In the genomic region with DNA sequence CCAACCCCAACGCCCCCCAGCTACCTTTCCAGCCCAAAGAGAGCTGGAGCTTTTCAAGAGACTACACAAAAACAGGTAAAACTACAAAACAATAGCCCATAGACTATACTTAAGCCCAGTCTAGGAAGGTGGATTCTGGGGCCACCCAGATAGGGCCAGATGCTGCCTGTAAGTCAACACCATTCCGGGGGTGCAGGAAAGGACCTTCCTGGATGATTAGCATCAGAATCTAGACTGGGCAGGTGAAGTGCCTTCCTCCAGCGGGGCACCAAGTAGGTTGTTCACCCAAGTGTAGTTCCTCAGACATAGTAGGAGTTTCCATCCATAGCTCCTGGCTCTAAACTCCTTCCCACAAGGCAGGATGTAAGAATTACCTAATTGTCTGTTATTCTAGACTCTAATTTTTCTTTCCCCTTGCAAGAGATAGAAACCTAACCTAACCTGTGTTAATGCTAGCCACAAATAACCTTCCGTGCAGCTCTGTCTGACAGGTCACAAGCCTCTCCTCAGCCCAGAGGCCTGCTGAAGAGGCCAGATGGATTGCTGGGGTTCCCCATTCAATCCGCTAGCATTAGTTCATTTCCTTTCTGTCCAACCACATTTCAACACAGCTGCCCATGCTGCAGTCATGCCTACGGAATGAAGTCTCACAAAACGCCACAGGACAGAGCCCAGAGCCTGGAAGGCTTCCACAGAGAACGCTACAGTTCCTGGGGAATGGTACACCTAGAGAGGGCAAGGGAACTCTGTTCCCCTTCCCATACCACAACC, we compare ENCODE assay signal across 13 mouse cellular contexts. TPM values are rescaled to one million over a fixed set of nuclear protein-coding genes. Genes with fewer than 3 reads are reported as not detected.
DNase-seq lines count a peak whose midpoint lies in the region; ATAC-seq and TF ChIP-seq lines count a peak whose summit lies in the region.
"Had no signal": no experiment of that assay in that cellular context is flagged by ENCODE, and none has a peak within 500 bp of the region (broad histone marks: within the 10 kb centered on the region; RNA-seq: fewer than 3 reads in every experiment).

No protein-coding gene starts in this region.

- no peaks in the 10 kb centered on the region for H3K36me3 ChIP-seq in heart, embryonic 16.5 days (ENCODE audit: control insufficient read depth, insufficient read depth)
- H3K36me3 ChIP-seq in heart, embryonic 11.5 days (ENCODE audit: control insufficient read depth, insufficient read depth, low read length), result no peaks in the 10 kb centered on the region
- H3K36me3 ChIP-seq in CH12.LX (replicated peaks in 1 of 2; ENCODE audit: control insufficient read depth in 1 of 2, insufficient read depth in 1 of 2, low read length in 1 of 2), result peaks cover 0 to under 1% of the 10 kb centered on the region in 2 experiments
- no peaks in the 10 kb centered on the region for H3K36me3 ChIP-seq in limb, embryonic 14.5 days (ENCODE audit: control insufficient read depth, insufficient read depth, low read length)
- H3K36me3 ChIP-seq in forebrain, embryonic 11.5 days (ENCODE audit: control insufficient read depth, insufficient read depth, low read length), result no peaks in the 10 kb centered on the region
- H3K36me3 ChIP-seq: midbrain, embryonic 10.5 days had no signal

- in situ Hi-C loops in CH12.LX (cut with MboI; ENCODE audit: low pct_ligation_motif_present, low pct_unique_long_range_greater_than_20kb, low sequenced_read_pairs), result no loop called here

- 49% methylated on average over 8 of the region's 8 CpGs for WGBS in heart, embryonic 16.5 days
- WGBS in heart, embryonic 11.5 days (ENCODE audit: insufficient replicate concordance), result 59% methylated on average over 8 of the region's 8 CpGs
- 65% methylated on average over 8 of the region's 8 CpGs for WGBS in limb, embryonic 14.5 days
- WGBS in forebrain, embryonic 11.5 days, result 82% methylated on average over 8 of the region's 8 CpGs

- H3K4me3 ChIP-seq in heart, embryonic 16.5 days (ENCODE audit: low read length), result no peak overlapping the region
- no peak overlapping the region for H3K4me3 ChIP-seq in heart, embryonic 11.5 days (ENCODE audit: low read depth, low read length)
- H3K4me3 ChIP-seq in CH12.LX (replicated peaks in 1 of 3; ENCODE audit: low read depth in 2 of 3, low read length in 2 of 3, poor library complexity in 1 of 3), result peak overlapping the region; percentile 53 to 99 (median 56)
- no peak overlapping the region for H3K4me3 ChIP-seq in limb, embryonic 14.5 days (replicated peaks; ENCODE audit: low read length)
- H3K4me3 ChIP-seq in forebrain, embryonic 11.5 days (ENCODE audit: low read depth, low read length), result no peak overlapping the region
- H3K4me3 ChIP-seq: midbrain, embryonic 10.5 days had no signal

- peak; percentile 86 for TF ChIP-seq EP300 in CH12.LX (IDR thresholded peaks at IDR 0.05; ENCODE audit: low read length)

- peak; percentile 19; the same call in 1 of the 2 replicates for ATAC-seq in heart, embryonic 16.5 days (replicated peaks; ENCODE audit: extremely low read depth, insufficient read depth, low FRiP score)
- no peak for ATAC-seq in heart, embryonic 11.5 days (replicated peaks; ENCODE audit: insufficient number of reproducible peaks, low FRiP score, low TSS enrichment)
- no peak for ATAC-seq in limb, embryonic 14.5 days (ENCODE audit: low FRiP score, low read depth)
- ATAC-seq in forebrain, embryonic 11.5 days (replicated peaks; ENCODE audit: low FRiP score), result no peak
- ATAC-seq: intestine, embryonic 16.5 days had no signal

- no peak overlapping the region; the same call in 1 of the 2 replicates for H3K27ac ChIP-seq in heart, embryonic 16.5 days (ENCODE audit: low read length)
- H3K27ac ChIP-seq in heart, embryonic 11.5 days (ENCODE audit: low read depth, low read length), result no peak overlapping the region
- peak overlapping the region; percentile 95 for H3K27ac ChIP-seq in CH12.LX (ENCODE audit: insufficient read depth, low read depth)
- 0 out of 2 replicates have a peak overlapping the region, but pooled peaks have one; percentile 6 for H3K27ac ChIP-seq in limb, embryonic 14.5 days (replicated peaks; ENCODE audit: low read depth, low read length)
- no peak overlapping the region for H3K27ac ChIP-seq in forebrain, embryonic 11.5 days (ENCODE audit: low read depth, low read length)
- H3K27ac ChIP-seq: midbrain, embryonic 10.5 days had no signal

- dilution Hi-C loops in CH12.LX (cut with MboI; ENCODE audit: extremely low pct_ligation_motif_present, extremely low pct_unique_long_range_greater_than_20kb, low sequenced_read_pairs), result no loop called here

- no peak overlapping the region for H3K4me2 ChIP-seq in heart, embryonic 16.5 days (ENCODE audit: low read depth, low read length)
- no peak overlapping the region for H3K4me2 ChIP-seq in heart, embryonic 11.5 days
- H3K4me2 ChIP-seq in CH12.LX (ENCODE audit: insufficient read depth, low read depth, poor library complexity, severe bottlenecking), result peak overlapping the region; percentile 92
- 0 out of 2 replicates have a peak overlapping the region, but pooled peaks have one; percentile 2 for H3K4me2 ChIP-seq in limb, embryonic 14.5 days (replicated peaks; ENCODE audit: low read depth, low read length, severe bottlenecking)
- H3K4me2 ChIP-seq in forebrain, embryonic 11.5 days (ENCODE audit: low read depth, low read length, severe bottlenecking), result no peak overlapping the region

- no peak for TF ChIP-seq CTCF in CH12.LX (conservative IDR thresholded peaks at IDR 0.05 in 1 of 2, IDR thresholded peaks at IDR 0.05 in 1 of 2; ENCODE audit: low read depth in 2 of 2, low read length in 2 of 2)

- 0 out of 2 replicates have a peak, but pooled peaks have one; percentile 56 for TF ChIP-seq POLR2A in CH12.LX (IDR thresholded peaks at IDR 0.05; ENCODE audit: low read depth, low read length)
- no peak for TF ChIP-seq POLR2A in limb, embryonic 14.5 days (IDR thresholded peaks at IDR 0.05; ENCODE audit: borderline replicate concordance, extremely low read depth, insufficient read depth, insufficient read length)

- H3K4me1 ChIP-seq in heart, embryonic 16.5 days (ENCODE audit: control insufficient read depth, insufficient read depth, low read length), result peaks cover 31% of the 10 kb centered on the region
- peaks cover 22% of the 10 kb centered on the region for H3K4me1 ChIP-seq in heart, embryonic 11.5 days (ENCODE audit: control insufficient read depth, insufficient read depth, low read length)
- H3K4me1 ChIP-seq in CH12.LX (ENCODE audit: control insufficient read depth in 1 of 2, insufficient read depth in 2 of 2), result peaks cover 13 to 78% of the 10 kb centered on the region in 2 experiments
- H3K4me1 ChIP-seq in limb, embryonic 14.5 days (ENCODE audit: control insufficient read depth, insufficient read depth, low read length), result peaks cover 12% of the 10 kb centered on the region
- H3K4me1 ChIP-seq in forebrain, embryonic 11.5 days (replicated peaks; ENCODE audit: control insufficient read depth, insufficient read depth, low read length), result 0 out of 2 replicates have a peak, but pooled peaks cover 3% of the 10 kb centered on the region

- no peak; the same call in none of the 2 replicates for TF ChIP-seq RAD21 in CH12.LX (IDR thresholded peaks at IDR 0.05; ENCODE audit: low read depth, low read length)

- H3K27me3 ChIP-seq in heart, embryonic 16.5 days (ENCODE audit: control insufficient read depth, insufficient read depth, low read length), result no peaks in the 10 kb centered on the region
- H3K27me3 ChIP-seq in heart, embryonic 11.5 days (ENCODE audit: control insufficient read depth, insufficient read depth, low read length), result no peaks in the 10 kb centered on the region
- H3K27me3 ChIP-seq in CH12.LX (replicated peaks), result no peaks in the 10 kb centered on the region
- H3K27me3 ChIP-seq in limb, embryonic 14.5 days (ENCODE audit: control insufficient read depth, insufficient read depth, low read length), result no peaks in the 10 kb centered on the region
- H3K27me3 ChIP-seq in forebrain, embryonic 11.5 days (ENCODE audit: control insufficient read depth, insufficient read depth, low read length), result no peaks in the 10 kb centered on the region

- H3K9me3 ChIP-seq in heart, embryonic 16.5 days (replicated peaks; ENCODE audit: control insufficient read depth, low read length), result no peaks in the 10 kb centered on the region
- no peaks in the 10 kb centered on the region for H3K9me3 ChIP-seq in heart, embryonic 11.5 days (replicated peaks; ENCODE audit: control insufficient read depth, low read length)
- no peaks in the 10 kb centered on the region for H3K9me3 ChIP-seq in CH12.LX (replicated peaks; ENCODE audit: low read length)
- no peaks in the 10 kb centered on the region for H3K9me3 ChIP-seq in limb, embryonic 14.5 days (ENCODE audit: control insufficient read depth, low read length)
- no peaks in the 10 kb centered on the region for H3K9me3 ChIP-seq in forebrain, embryonic 11.5 days (ENCODE audit: control insufficient read depth, low read length)
- H3K9me3 ChIP-seq: midbrain, embryonic 10.5 days had no signal

- DNase-seq in CH12.LX (ENCODE audit: extremely low read depth), result peak; percentile 79
- peak; percentile 22 for DNase-seq in adipocyte (ENCODE audit: low spot score)
- no peak for DNase-seq in limb, embryonic 14.5 days (ENCODE audit: low spot score)
- DNase-seq in MN1 (ENCODE audit: low spot score), result no peak
- no peak for DNase-seq in forebrain, embryonic 11.5 days (ENCODE audit: low spot score)
- DNase-seq in frontal cortex, postnatal 10 days (ENCODE audit: low spot score in 2 of 2), result no peak
- DNase-seq: embryo, embryonic 11 days; thymus, postnatal 4 days had no signal

- 0 out of 2 replicates have a peak overlapping the region, but pooled peaks have one; percentile 31 for H3K9ac ChIP-seq in heart, embryonic 16.5 days (ENCODE audit: low read length)
- H3K9ac ChIP-seq in heart, embryonic 11.5 days (ENCODE audit: low read depth, low read length), result no peak overlapping the region
- peak overlapping the region; percentile 79 for H3K9ac ChIP-seq in CH12.LX (ENCODE audit: insufficient read depth, low read depth)
- H3K9ac ChIP-seq in limb, embryonic 14.5 days (ENCODE audit: low read depth, low read length, severe bottlenecking), result 0 out of 2 replicates have a peak overlapping the region, but pooled peaks have one; percentile 13
- no peak overlapping the region for H3K9ac ChIP-seq in forebrain, embryonic 11.5 days (ENCODE audit: low read length)

- peaks cover 88% of the 10 kb centered on the region for H3K79me2 ChIP-seq in CH12.LX (replicated peaks; ENCODE audit: control insufficient read depth, extremely low read depth, insufficient read depth, poor library complexity, severe bottlenecking)

RNA-seq across cellular contexts. Expression of gene Fam3c, which starts 8.7 kb away (rescaled TPM):
- 42.7 and 44.2 TPM in 2 replicates for polyA plus RNA-seq in heart, embryonic 16.5 days (2015; fragmentation: Nextera tagmentation; extraction: Ambion mirVana)
- polyA plus RNA-seq in heart, embryonic 11.5 days (2014; fragmentation: Nextera tagmentation; extraction: Ambion mirVana), result 47.9 and 58.6 TPM in 2 replicates
- 95.9 and 121 TPM in 2 replicates for total RNA-seq in CH12.LX (2012; rRNA removed)
- total RNA-seq in CH12.LX (2014; rRNA removed), result 61.9 and 68.4 TPM in 2 replicates
- 155 and 169 TPM in 2 replicates for polyA plus RNA-seq in CH12.LX (2012; ENCODE audit: insufficient read length, low read depth)
- 14.9 and 23.8 TPM in 2 replicates for polyA plus RNA-seq in limb, embryonic 14.5 days (2012; rRNA removed)
- 62.1 and 65.2 TPM in 2 replicates for polyA plus RNA-seq in limb, embryonic 14.5 days (2014; fragmentation: Nextera tagmentation; extraction: Ambion mirVana)
- 34.2 and 35.1 TPM in 2 replicates for polyA plus RNA-seq in forebrain, embryonic 11.5 days (2014; fragmentation: Nextera tagmentation; extraction: Ambion mirVana)

RNA-seq across cellular contexts. Expression of gene Wnt16, which starts 59.3 kb away (rescaled TPM):
- 1.2 and 2.3 TPM in 2 replicates for polyA plus RNA-seq in heart, embryonic 16.5 days (2015; fragmentation: Nextera tagmentation; extraction: Ambion mirVana)
- polyA plus RNA-seq in heart, embryonic 11.5 days (2014; fragmentation: Nextera tagmentation; extraction: Ambion mirVana), result 0.93 and 1.0 TPM in 2 replicates
- total RNA-seq in CH12.LX (2012; rRNA removed) (47.4 and 71.1 TPM in 2 replicates), CH12.LX (2014; rRNA removed) (10.9 and 11.2 TPM in 2 replicates)
- 14.4 and 15.9 TPM in 2 replicates for polyA plus RNA-seq in CH12.LX (2012; ENCODE audit: insufficient read length, low read depth)
- polyA plus RNA-seq in limb, embryonic 14.5 days (2012; rRNA removed), result 6.0 and 6.9 TPM in 2 replicates
- 4.6 and 5.4 TPM in 2 replicates for polyA plus RNA-seq in limb, embryonic 14.5 days (2014; fragmentation: Nextera tagmentation; extraction: Ambion mirVana)
- polyA plus RNA-seq in forebrain, embryonic 11.5 days (2014; fragmentation: Nextera tagmentation; extraction: Ambion mirVana), result 0.27 TPM in 2 replicates
- total RNA-seq: liver, adult 2 months had no signal
- polyA plus RNA-seq: liver, adult 2 months had no signal

Comparison
In these comparisons a context has a peak if more than half of its experiments do, and no peak if none do; other contexts are left out.
1. H3K9ac ChIP-seq: peak in heart, embryonic 16.5 days (single experiment), CH12.LX (single experiment) and limb, embryonic 14.5 days (single experiment); none in heart, embryonic 11.5 days (single experiment) and forebrain, embryonic 11.5 days (single experiment).
2. H3K27ac ChIP-seq: peak in CH12.LX (single experiment) and limb, embryonic 14.5 days (single experiment); none in heart, embryonic 16.5 days (single experiment), heart, embryonic 11.5 days (single experiment) and forebrain, embryonic 11.5 days (single experiment).
3. H3K4me2 ChIP-seq: peak in CH12.LX (single experiment) and limb, embryonic 14.5 days (single experiment); none in heart, embryonic 16.5 days (single experiment), heart, embryonic 11.5 days (single experiment) and forebrain, embryonic 11.5 days (single experiment).
4. H3K4me3 ChIP-seq: peak in CH12.LX (3 of 3); none in heart, embryonic 16.5 days (single experiment), heart, embryonic 11.5 days (single experiment), limb, embryonic 14.5 days (single experiment) and forebrain, embryonic 11.5 days (single experiment).
5. DNase-seq: peak in CH12.LX (single experiment) and adipocyte (single experiment); none in limb, embryonic 14.5 days (single experiment), MN1 (single experiment), forebrain, embryonic 11.5 days (single experiment) and frontal cortex, postnatal 10 days (0 of 2).